Mouse (Mus musculus): ENCODE measurements around the gene Slc16a7. TPM values are rescaled to one million over a fixed set of nuclear protein-coding genes. Genes with fewer than 3 reads are reported as not detected.

Slc16a7 gene
- polyA plus RNA-seq, 1 experiment from 2014 or later, result 12.7 TPM

DNA sequence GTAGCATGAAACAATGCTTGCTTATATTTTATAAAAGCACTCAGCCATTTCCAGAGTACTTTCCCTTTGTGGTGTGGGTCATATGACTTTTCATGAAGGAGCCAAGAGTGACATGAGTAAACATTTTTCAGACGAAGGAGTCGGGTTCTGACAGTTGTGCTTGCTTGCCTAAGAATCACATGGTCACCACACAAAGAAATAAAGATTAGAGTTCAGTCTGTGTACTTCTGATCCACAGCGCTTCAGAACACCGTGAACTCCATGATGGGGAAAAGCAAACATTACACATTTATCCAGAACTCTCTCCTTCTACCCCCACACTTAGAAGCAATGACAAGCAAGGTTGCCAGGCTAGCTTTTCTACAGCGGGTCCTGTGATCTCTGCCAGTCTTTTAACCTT lies 119.0 kb downstream of the Slc16a7 start:
- ATAC-seq (ENCODE audit: insufficient number of reproducible peaks, insufficient read depth, low FRiP score, low read depth), result peak; percentile 91
- no peaks in the 10 kb centered on the region for H3K27me3 ChIP-seq (ENCODE audit: control insufficient read depth, insufficient read depth, low read length)
- H3K9me3 ChIP-seq (ENCODE audit: control insufficient read depth, low read depth, low read length), result no peaks in the 10 kb centered on the region

DNA sequence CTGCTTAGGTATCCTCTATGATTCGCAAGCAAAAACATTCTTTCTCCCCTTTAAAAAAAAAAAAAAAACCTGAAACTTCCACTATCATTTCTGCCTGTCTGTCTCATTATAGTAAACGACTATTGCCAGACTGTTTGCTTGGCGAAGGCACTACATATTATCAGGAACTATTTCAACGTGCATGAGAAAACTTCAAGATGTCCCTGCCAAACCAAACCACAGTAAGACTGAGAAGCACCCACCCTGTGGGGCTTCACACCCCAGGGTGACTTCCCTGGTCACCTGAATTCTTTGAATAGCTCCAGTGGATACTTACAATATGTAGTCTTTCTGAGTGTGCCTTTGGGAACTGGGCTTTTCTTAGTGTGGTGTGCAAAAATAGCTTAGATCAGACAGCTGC lies 122.9 kb downstream of the Slc16a7 start:
- ATAC-seq (ENCODE audit: insufficient number of reproducible peaks, insufficient read depth, low FRiP score, low read depth), result no peak
- Histone ChIP-seq H3K4me1 (ENCODE audit: control insufficient read depth, insufficient read depth, low read length) (no peaks in the 10 kb centered on the region), H3K27me3 (ENCODE audit: control insufficient read depth, insufficient read depth, low read length) (no peaks in the 10 kb centered on the region), H3K4me2 (replicated peaks; ENCODE audit: low read depth, low read length) (no peak overlapping the region), H3K27ac (ENCODE audit: low read length) (no peak overlapping the region), H3K36me3 (ENCODE audit: control insufficient read depth, insufficient read depth, low read length) (no peaks in the 10 kb centered on the region), H3K4me3 (ENCODE audit: low read depth, low read length) (no peak overlapping the region), H3K9ac (replicated peaks; ENCODE audit: low read depth, low read length) (no peak overlapping the region), H3K9me3 (ENCODE audit: control insufficient read depth, low read depth, low read length) (no peaks in the 10 kb centered on the region)
- 62% methylated on average over 4 of the region's 4 CpGs for WGBS

More for the DNA sequence above, 119.0 kb downstream of the Slc16a7 start:
- WGBS, result 44% methylated on average over 5 of the region's 5 CpGs
- Histone ChIP-seq H3K4me2 (replicated peaks; ENCODE audit: low read depth, low read length) (no peak overlapping the region), H3K27ac (ENCODE audit: low read length) (peak overlapping the region; percentile 40; the same call in 1 of the 2 replicates), H3K36me3 (ENCODE audit: control insufficient read depth, insufficient read depth, low read length) (no peaks in the 10 kb centered on the region), H3K4me3 (ENCODE audit: low read depth, low read length) (no peak overlapping the region), H3K9ac (replicated peaks; ENCODE audit: low read depth, low read length) (no peak overlapping the region), H3K4me1 (ENCODE audit: control insufficient read depth, insufficient read depth, low read length) (no peaks in the 10 kb centered on the region)

GRCm38 (mm10) chr10:125265901-125266300 lies 123.4 kb downstream of the Slc16a7 start:
- WGBS, result 59% methylated on average over 9 of the region's 9 CpGs
- no peaks in the 10 kb centered on the region for H3K36me3 ChIP-seq (ENCODE audit: control insufficient read depth, insufficient read depth, low read length)
- H3K4me3 ChIP-seq (ENCODE audit: low read depth, low read length), result no peak overlapping the region
- no peaks in the 10 kb centered on the region for H3K4me1 ChIP-seq (ENCODE audit: control insufficient read depth, insufficient read depth, low read length)
- no peak for ATAC-seq (ENCODE audit: insufficient number of reproducible peaks, insufficient read depth, low FRiP score, low read depth)
- H3K9me3 ChIP-seq (ENCODE audit: control insufficient read depth, low read depth, low read length), result no peaks in the 10 kb centered on the region
- no peak overlapping the region for H3K9ac ChIP-seq (replicated peaks; ENCODE audit: low read depth, low read length)
- no peaks in the 10 kb centered on the region for H3K27me3 ChIP-seq (ENCODE audit: control insufficient read depth, insufficient read depth, low read length)
- H3K27ac ChIP-seq (ENCODE audit: low read length), result no peak overlapping the region
- H3K4me2 ChIP-seq (replicated peaks; ENCODE audit: low read depth, low read length), result no peak overlapping the region

GRCm38 (mm10) chr10:125265467-125265866 lies 123.8 kb downstream of the Slc16a7 start:
- Histone ChIP-seq H3K27ac (ENCODE audit: low read length) (no peak overlapping the region), H3K27me3 (ENCODE audit: control insufficient read depth, insufficient read depth, low read length) (no peaks in the 10 kb centered on the region), H3K36me3 (ENCODE audit: control insufficient read depth, insufficient read depth, low read length) (no peaks in the 10 kb centered on the region), H3K4me2 (replicated peaks; ENCODE audit: low read depth, low read length) (no peak overlapping the region), H3K4me3 (ENCODE audit: low read depth, low read length) (no peak overlapping the region), H3K9me3 (ENCODE audit: control insufficient read depth, low read depth, low read length) (no peaks in the 10 kb centered on the region), H3K4me1 (ENCODE audit: control insufficient read depth, insufficient read depth, low read length) (no peaks in the 10 kb centered on the region), H3K9ac (replicated peaks; ENCODE audit: low read depth, low read length) (no peak overlapping the region)
- ATAC-seq (ENCODE audit: insufficient number of reproducible peaks, insufficient read depth, low FRiP score, low read depth), result no peak
- WGBS, result 86% methylated on average over 14 of the region's 14 CpGs

DNA sequence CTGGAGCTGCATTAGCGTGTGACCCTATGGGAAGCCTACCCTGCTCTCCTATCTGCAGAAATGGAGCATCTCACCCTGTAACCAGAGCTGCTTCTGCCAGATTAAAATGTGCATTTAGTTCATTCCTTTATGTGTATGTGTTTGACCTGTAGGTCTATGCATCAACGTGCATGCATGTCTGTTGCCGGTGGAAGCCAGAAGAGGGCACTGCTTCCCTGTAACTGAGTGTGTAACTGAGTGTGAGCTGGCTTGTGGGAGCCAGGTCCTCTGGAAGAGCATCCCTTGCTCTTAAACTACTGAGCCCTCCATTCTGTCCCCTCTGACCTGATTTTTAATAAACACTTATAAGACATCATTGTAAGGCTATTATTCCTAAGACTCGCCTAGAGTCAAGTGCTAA lies 124.3 kb downstream of the Slc16a7 start:
- Histone ChIP-seq H3K4me1 (ENCODE audit: control insufficient read depth, insufficient read depth, low read length) (no peaks in the 10 kb centered on the region), H3K9ac (replicated peaks; ENCODE audit: low read depth, low read length) (no peak overlapping the region), H3K27me3 (ENCODE audit: control insufficient read depth, insufficient read depth, low read length) (no peaks in the 10 kb centered on the region), H3K4me3 (ENCODE audit: low read depth, low read length) (no peak overlapping the region), H3K9me3 (ENCODE audit: control insufficient read depth, low read depth, low read length) (no peaks in the 10 kb centered on the region), H3K27ac (ENCODE audit: low read length) (no peak overlapping the region), H3K4me2 (replicated peaks; ENCODE audit: low read depth, low read length) (no peak overlapping the region), H3K36me3 (ENCODE audit: control insufficient read depth, insufficient read depth, low read length) (no peaks in the 10 kb centered on the region)
- 60% methylated on average over 4 of the region's 4 CpGs for WGBS
- ATAC-seq (ENCODE audit: insufficient number of reproducible peaks, insufficient read depth, low FRiP score, low read depth), result 0 out of 2 replicates have a peak, but pooled peaks have one; percentile 65

- H3K27ac ChIP-seq (ENCODE audit: low read length), result no peak overlapping the region
- no peak overlapping the region for H3K4me2 ChIP-seq (replicated peaks; ENCODE audit: low read depth, low read length)
- WGBS, result 93% methylated on average over 4 of the region's 4 CpGs
- no peaks in the 10 kb centered on the region for H3K36me3 ChIP-seq (ENCODE audit: control insufficient read depth, insufficient read depth, low read length)
- ATAC-seq (ENCODE audit: insufficient number of reproducible peaks, insufficient read depth, low FRiP score, low read depth), result no peak
- no peaks in the 10 kb centered on the region for H3K9me3 ChIP-seq (ENCODE audit: control insufficient read depth, low read depth, low read length)
- no peaks in the 10 kb centered on the region for H3K27me3 ChIP-seq (ENCODE audit: control insufficient read depth, insufficient read depth, low read length)
- no peaks in the 10 kb centered on the region for H3K4me1 ChIP-seq (ENCODE audit: control insufficient read depth, insufficient read depth, low read length)
- H3K9ac ChIP-seq (replicated peaks; ENCODE audit: low read depth, low read length), result no peak overlapping the region
- no peak overlapping the region for H3K4me3 ChIP-seq (ENCODE audit: low read depth, low read length)
These were observed 133.4 kb downstream of the Slc16a7 start for GRCm38 (mm10) chr10:125255904-125256303.

- Histone ChIP-seq H3K36me3 (ENCODE audit: control insufficient read depth, insufficient read depth, low read length) (no peaks in the 10 kb centered on the region), H3K9ac (replicated peaks; ENCODE audit: low read depth, low read length) (no peak overlapping the region), H3K4me3 (ENCODE audit: low read depth, low read length) (no peak overlapping the region), H3K27ac (ENCODE audit: low read length) (no peak overlapping the region), H3K4me2 (replicated peaks; ENCODE audit: low read depth, low read length) (no peak overlapping the region), H3K9me3 (ENCODE audit: control insufficient read depth, low read depth, low read length) (no peaks in the 10 kb centered on the region), H3K4me1 (ENCODE audit: control insufficient read depth, insufficient read depth, low read length) (no peaks in the 10 kb centered on the region), H3K27me3 (ENCODE audit: control insufficient read depth, insufficient read depth, low read length) (no peaks in the 10 kb centered on the region)
- no peak for ATAC-seq (ENCODE audit: insufficient number of reproducible peaks, insufficient read depth, low FRiP score, low read depth)
- 59% methylated on average over 2 of the region's 2 CpGs for WGBS
These were observed 174.7 kb downstream of the Slc16a7 start for GRCm38 (mm10) chr10:125214536-125214935.

DNA sequence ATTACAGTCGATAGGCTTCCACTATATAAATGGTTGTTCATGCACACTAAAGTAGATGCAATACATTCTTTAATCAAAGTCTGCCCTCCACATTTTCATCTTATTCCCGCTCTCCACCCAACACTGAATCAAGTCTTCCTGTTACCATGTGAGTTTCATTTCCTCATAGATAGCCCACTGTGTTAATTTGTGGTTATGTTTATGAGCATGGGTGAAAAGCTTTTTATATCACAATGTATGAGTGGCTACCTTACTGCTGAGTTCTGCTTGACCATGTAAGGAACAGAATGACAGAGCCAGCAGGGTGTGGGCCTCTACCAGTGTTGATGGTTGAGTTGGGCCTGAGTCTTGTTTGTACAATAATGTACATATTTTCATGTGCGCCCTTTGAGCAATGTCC lies 175.5 kb downstream of the Slc16a7 start:
- WGBS, result 94% methylated on average over 3 of the region's 3 CpGs
- no peak overlapping the region for H3K4me3 ChIP-seq (ENCODE audit: low read depth, low read length)
- no peak overlapping the region for H3K4me2 ChIP-seq (replicated peaks; ENCODE audit: low read depth, low read length)
- no peak for ATAC-seq (ENCODE audit: insufficient number of reproducible peaks, insufficient read depth, low FRiP score, low read depth)
- H3K27ac ChIP-seq (ENCODE audit: low read length), result no peak overlapping the region
- no peaks in the 10 kb centered on the region for H3K27me3 ChIP-seq (ENCODE audit: control insufficient read depth, insufficient read depth, low read length)
- no peaks in the 10 kb centered on the region for H3K9me3 ChIP-seq (ENCODE audit: control insufficient read depth, low read depth, low read length)
- H3K9ac ChIP-seq (replicated peaks; ENCODE audit: low read depth, low read length), result no peak overlapping the region
- no peaks in the 10 kb centered on the region for H3K36me3 ChIP-seq (ENCODE audit: control insufficient read depth, insufficient read depth, low read length)
- H3K4me1 ChIP-seq (ENCODE audit: control insufficient read depth, insufficient read depth, low read length), result no peaks in the 10 kb centered on the region

GRCm38 (mm10) chr10:125187544-125187943 lies 201.7 kb downstream of the Slc16a7 start:
- 64% methylated on average over 5 of the region's 5 CpGs for WGBS
- no peak for ATAC-seq (ENCODE audit: insufficient number of reproducible peaks, insufficient read depth, low FRiP score, low read depth)

More at GRCm38 (mm10) chr10:125187544-125187943, 201.7 kb downstream of the Slc16a7 start:
- Histone ChIP-seq H3K4me3 (ENCODE audit: low read depth, low read length) (no peak overlapping the region), H3K27ac (ENCODE audit: low read length) (no peak overlapping the region), H3K27me3 (ENCODE audit: control insufficient read depth, insufficient read depth, low read length) (no peaks in the 10 kb centered on the region), H3K9ac (replicated peaks; ENCODE audit: low read depth, low read length) (no peak overlapping the region), H3K4me2 (replicated peaks; ENCODE audit: low read depth, low read length) (no peak overlapping the region), H3K36me3 (ENCODE audit: control insufficient read depth, insufficient read depth, low read length) (no peaks in the 10 kb centered on the region), H3K9me3 (ENCODE audit: control insufficient read depth, low read depth, low read length) (no peaks in the 10 kb centered on the region), H3K4me1 (ENCODE audit: control insufficient read depth, insufficient read depth, low read length) (no peaks in the 10 kb centered on the region)
